Mouse (Mus musculus): ENCODE results near the gene Gm21627. TPM values are rescaled to one million over a fixed set of nuclear protein-coding genes. Genes with fewer than 3 reads are reported as not detected.
"Not testable (repeated sequence)": the region's sequence is repeated elsewhere in the genome, so short reads cannot be mapped to it uniquely, and the experiment has no call there.

Gene Gm21627
- polyA plus RNA-seq (2016; fragmentation: Nextera tagmentation; extraction: Ambion mirVana) = not detected in 2 replicates

DNA sequence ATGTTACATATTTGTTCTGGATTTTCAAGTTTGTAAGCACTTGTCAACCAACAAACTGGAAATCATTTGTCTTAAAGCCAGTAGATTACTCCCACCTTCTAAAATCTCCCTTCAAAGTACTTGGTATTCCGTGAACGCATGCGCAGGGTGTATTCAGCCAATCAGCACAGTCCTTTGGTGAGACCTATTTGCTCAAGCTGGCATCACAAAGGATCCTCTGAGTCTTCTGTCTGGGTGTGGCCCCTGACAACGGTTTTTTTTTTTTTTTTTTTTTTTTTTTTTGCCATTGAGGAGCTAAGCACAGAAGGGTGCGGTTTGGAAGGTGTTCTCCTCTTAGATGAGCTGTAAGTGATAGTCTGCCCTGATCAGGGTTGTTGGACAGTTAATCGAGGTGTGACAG, at the start of gene Gm21627:
Gene Gm21627, plus strand, starts transcription at position 301 of the 400 bp plus-strand sequence.
- no CpG with 5 or more reads among the region's 6 CpGs for WGBS

More for the DNA sequence above, at the start of gene Gm21627:
- H3K36me3 ChIP-seq; H3K4me1 ChIP-seq (replicated peaks); DNase-seq (ENCODE audit: low spot score); H3K27ac ChIP-seq; H3K27me3 ChIP-seq (ENCODE audit: insufficient read depth, poor library complexity, severe bottlenecking); H3K4me3 ChIP-seq; H3K9me3 ChIP-seq: not testable (repeated sequence)
